Mouse (Mus musculus) limb, embryonic 12.5 days (tissue): ENCODE data around the gene Cdk14. TPM values are rescaled to one million over a fixed set of nuclear protein-coding genes. Genes with fewer than 3 reads are reported as not detected.

Source experiments
- ATAC-seq: fragments of 200-750 bp; cut with Nextera tagmentation; 2 replicates; pipeline ENCODE4 v1.8.0; 2017; ENCODE audit warnings: low read depth, moderate TSS enrichment; ENCODE audit not compliant: insufficient number of reproducible peaks, insufficient read depth, low FRiP score, low TSS enrichment
- H3K27ac ChIP-seq: fragments of 300-500 bp; sonication (generic); 2 replicates; pipeline ENCODE4 v1.5.1; 2016; ENCODE audit warnings: mild to moderate bottlenecking, moderate library complexity
- H3K27me3 ChIP-seq: fragments of 300-500 bp; sonication (generic); 2 replicates; pipeline ENCODE4 v1.6.1; 2016; ENCODE audit warnings: mild to moderate bottlenecking, moderate library complexity
- H3K36me3 ChIP-seq: fragments of 300-500 bp; sonication (generic); 2 replicates; pipeline ENCODE4 v1.6.1; 2016; ENCODE audit warnings: mild to moderate bottlenecking, moderate library complexity
- H3K4me1 ChIP-seq: fragments of 300-500 bp; sonication (generic); replicated peaks from 2 replicates; pipeline ENCODE4 v1.6.1; 2016
- H3K4me2 ChIP-seq: fragments of 300-500 bp; sonication (generic); 2 replicates; pipeline ENCODE4 v1.6.1; 2016; ENCODE audit warnings: mild to moderate bottlenecking, moderate library complexity
- H3K4me3 ChIP-seq: fragments of 300-500 bp; sonication (generic); replicated peaks from 2 replicates; pipeline ENCODE4 v1.5.1; 2016; ENCODE audit warnings: mild to moderate bottlenecking
- H3K9ac ChIP-seq: fragments of 300-500 bp; sonication (generic); replicated peaks from 2 replicates; pipeline ENCODE4 v1.6.1; 2016; ENCODE audit warnings: mild to moderate bottlenecking, moderate library complexity
- H3K9me3 ChIP-seq: fragments of 300-500 bp; sonication (generic); 2 replicates; pipeline ENCODE4 v1.6.1; 2016; ENCODE audit warnings: mild to moderate bottlenecking, moderate library complexity
- WGBS: fragments of 180-500 bp; shearing (Covaris S2); methylation state at CpG from one replicate; pipeline ENCODE4 v1.1.7; 2016; 5-methylcytosine and 5-hydroxymethylcytosine counted together
- polyA plus RNA-seq: library from polyadenylated mRNA; unstranded; fragments of >200 nt; fragmentation: Nextera tagmentation; extraction: Ambion mirVana; gene quantifications from 2 replicates; pipeline ENCODE4 v1.2.1, GENCODE M21; 2016

Gene Cdk14
- 25.7 and 27.6 TPM in 2 replicates for polyA plus RNA-seq

DNA sequence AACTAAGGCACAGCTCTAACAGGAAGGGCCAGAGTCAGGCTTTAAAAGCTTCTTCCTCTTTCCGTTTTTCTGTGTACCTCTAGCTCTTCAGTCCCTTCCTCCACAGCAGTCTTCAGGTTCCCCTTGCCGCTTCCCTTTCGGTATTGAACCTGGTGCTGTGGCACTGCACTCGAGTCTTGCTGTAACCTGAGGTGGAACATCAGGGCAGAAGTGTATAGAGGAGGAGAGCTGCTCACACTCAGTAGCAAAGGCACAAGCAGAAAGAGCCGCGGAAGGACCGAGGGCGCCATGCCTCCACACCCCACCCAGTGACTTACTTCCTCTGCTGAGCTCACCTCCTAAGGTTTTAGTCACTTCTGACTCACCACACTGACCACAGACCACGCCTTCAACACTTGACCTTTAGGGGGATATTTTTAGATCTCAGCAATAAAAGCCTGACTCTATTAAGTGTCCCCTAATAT, at the start of gene Cdk14:
Cdk14 (minus strand) TSS at position 321 of the 464 bp plus-strand sequence.
- 90% methylated on average over 9 of the region's 9 CpGs for WGBS
- H3K4me2 ChIP-seq: no peak within 1 kb of the TSS

DNA sequence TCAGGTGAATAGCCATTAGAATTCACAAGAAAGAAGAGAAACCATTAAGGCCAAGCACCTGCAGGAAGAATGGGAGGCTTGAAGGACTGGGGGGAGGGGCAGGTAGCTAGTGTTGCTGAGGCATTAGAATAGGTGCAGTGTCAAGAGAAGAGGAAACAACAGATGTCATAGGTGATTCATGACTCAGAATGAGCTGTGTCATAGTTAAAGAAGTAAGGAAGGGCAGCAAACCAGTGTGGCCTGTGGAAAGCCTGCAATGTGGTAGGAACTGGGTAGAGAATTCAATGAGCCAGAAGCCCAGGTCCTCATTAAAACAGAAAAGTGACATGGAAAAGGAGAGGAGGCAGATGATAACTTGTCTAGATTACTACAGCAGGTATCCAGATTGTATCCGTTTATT, 45.1 kb upstream of the Cdk14 start:
- no peak overlapping the region for H3K4me2 ChIP-seq
- no peaks in the 10 kb centered on the region for H3K9me3 ChIP-seq
- 60% methylated on average over 1 of the region's 1 CpGs for WGBS
- no peak overlapping the region for H3K4me3 ChIP-seq
- no peak for ATAC-seq
- no peak overlapping the region for H3K27ac ChIP-seq
- no peaks in the 10 kb centered on the region for H3K27me3 ChIP-seq
- H3K36me3 ChIP-seq: no peaks in the 10 kb centered on the region
- no peaks in the 10 kb centered on the region for H3K4me1 ChIP-seq
- no peak overlapping the region for H3K9ac ChIP-seq

More for the DNA sequence above, at the start of gene Cdk14:
- no peak within 1 kb of the TSS for H3K4me3 ChIP-seq
- no peak for ATAC-seq
- H3K36me3 ChIP-seq: no peaks in the 10 kb centered on the region
- no peaks in the 10 kb centered on the region for H3K27me3 ChIP-seq
- 0 out of 2 replicates have a peak, but pooled peaks cover 5% of the 10 kb centered on the region for H3K9me3 ChIP-seq
- H3K27ac ChIP-seq: no peak within 1 kb of the TSS
- H3K9ac ChIP-seq: no peak within 1 kb of the TSS
- H3K4me1 ChIP-seq: no peaks in the 10 kb centered on the region

DNA sequence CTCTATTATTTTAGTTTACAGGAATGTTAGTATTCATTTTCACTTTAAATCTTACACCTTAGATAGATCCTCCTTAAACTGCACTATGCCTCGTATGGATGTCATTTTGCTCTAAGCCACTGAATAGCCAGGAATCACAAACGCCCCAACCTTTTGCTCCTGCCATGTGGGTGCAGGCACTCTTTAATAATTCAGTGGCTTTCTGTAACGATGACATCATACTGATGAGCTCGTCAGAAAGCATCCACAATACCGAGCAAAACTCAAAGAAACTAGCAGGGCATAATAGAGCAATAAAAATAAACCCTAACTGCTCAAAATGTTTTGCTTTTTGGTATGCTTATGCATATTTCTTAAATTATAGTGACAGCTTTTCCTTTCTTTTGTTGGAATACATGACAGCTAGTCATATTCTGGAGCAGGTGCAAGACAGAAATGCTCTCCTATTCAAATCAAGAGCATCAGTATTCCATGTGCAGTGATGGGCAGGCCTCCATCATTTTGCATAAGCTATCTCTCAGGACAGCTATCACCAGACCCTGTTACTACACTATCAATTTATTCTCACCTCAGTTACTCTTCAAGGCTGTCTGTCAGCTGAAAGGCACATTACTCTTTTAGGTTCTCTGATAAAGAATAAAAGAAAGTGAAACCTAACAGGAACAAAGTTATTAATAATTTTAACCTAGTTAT, 11.8 kb upstream of the Cdk14 start:
- Histone ChIP-seq H3K27me3 (no peaks in the 10 kb centered on the region), H3K4me2 (no peak overlapping the region), H3K4me1 (no peaks in the 10 kb centered on the region), H3K9ac (no peak overlapping the region), H3K4me3 (no peak overlapping the region), H3K27ac (no peak overlapping the region), H3K9me3 (no peaks in the 10 kb centered on the region), H3K36me3 (no peaks in the 10 kb centered on the region)
- ATAC-seq: no peak
- WGBS: 71% methylated on average over 5 of the region's 5 CpGs

GRCm38 (mm10) chr5:5423723-5424171, 3.6 kb upstream of the Cdk14 start:
- WGBS: 62% methylated on average over 6 of the region's 6 CpGs

GRCm38 (mm10) chr5:5423081-5423480, 3.0 kb upstream of the Cdk14 start:
- Histone ChIP-seq H3K27ac (no peak overlapping the region), H3K9me3 (0 out of 2 replicates have a peak, but pooled peaks cover 5% of the 10 kb centered on the region), H3K4me2 (no peak overlapping the region), H3K36me3 (no peaks in the 10 kb centered on the region), H3K9ac (no peak overlapping the region), H3K4me3 (no peak overlapping the region), H3K4me1 (no peaks in the 10 kb centered on the region), H3K27me3 (no peaks in the 10 kb centered on the region)
- WGBS: 98% methylated on average over 4 of the region's 4 CpGs
- no peak for ATAC-seq

More at GRCm38 (mm10) chr5:5423723-5424171, 3.6 kb upstream of the Cdk14 start:
- Histone ChIP-seq H3K4me3 (no peak overlapping the region), H3K4me2 (no peak overlapping the region), H3K36me3 (no peaks in the 10 kb centered on the region), H3K27ac (no peak overlapping the region), H3K9me3 (0 out of 2 replicates have a peak, but pooled peaks cover 5% of the 10 kb centered on the region), H3K9ac (no peak overlapping the region), H3K27me3 (no peaks in the 10 kb centered on the region), H3K4me1 (no peaks in the 10 kb centered on the region)
- ATAC-seq: peak; percentile 20; the same call in 1 of the 2 replicates

GRCm38 (mm10) chr5:5421439-5421838, 1.3 kb upstream of the Cdk14 start:
- H3K4me2 ChIP-seq: no peak overlapping the region
- no peak overlapping the region for H3K27ac ChIP-seq
- no peak for ATAC-seq
- 0 out of 2 replicates have a peak, but pooled peaks cover 5% of the 10 kb centered on the region for H3K9me3 ChIP-seq
- no peaks in the 10 kb centered on the region for H3K36me3 ChIP-seq
- 88% methylated on average over 2 of the region's 2 CpGs for WGBS
- H3K4me3 ChIP-seq: no peak overlapping the region
- no peak overlapping the region for H3K9ac ChIP-seq
- H3K27me3 ChIP-seq: no peaks in the 10 kb centered on the region
- no peaks in the 10 kb centered on the region for H3K4me1 ChIP-seq

DNA sequence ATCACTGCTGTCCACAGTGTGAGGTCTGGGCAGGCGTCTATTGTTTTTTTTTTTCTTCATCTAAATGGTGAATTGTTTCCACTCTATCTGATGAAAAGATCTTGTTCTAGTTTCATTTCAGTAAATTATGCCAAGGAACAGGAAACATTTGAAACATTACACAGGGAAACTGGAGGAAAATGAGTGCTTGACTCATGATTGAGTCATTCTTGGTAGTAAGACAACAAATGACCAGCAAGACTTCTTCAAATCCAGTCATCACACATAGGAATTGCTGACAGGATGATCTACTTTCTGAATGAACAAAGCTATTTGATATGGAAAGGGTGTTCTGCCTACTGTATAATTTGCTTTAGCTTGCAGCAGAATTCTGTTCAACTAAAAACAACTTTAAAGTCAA, 859 bp downstream of the Cdk14 start:
- no peak for ATAC-seq
- no peaks in the 10 kb centered on the region for H3K27me3 ChIP-seq
- no peak overlapping the region for H3K27ac ChIP-seq
- H3K4me3 ChIP-seq: no peak overlapping the region
- H3K9ac ChIP-seq: no peak overlapping the region
- H3K4me1 ChIP-seq: no peaks in the 10 kb centered on the region
- no peaks in the 10 kb centered on the region for H3K36me3 ChIP-seq
- no peak overlapping the region for H3K4me2 ChIP-seq
- WGBS: 83% methylated on average over 1 of the region's 1 CpGs
- 0 out of 2 replicates have a peak, but pooled peaks cover 5% of the 10 kb centered on the region for H3K9me3 ChIP-seq

- no peaks in the 10 kb centered on the region for H3K9me3 ChIP-seq
Measured at GRCm38 (mm10) chr5:5414835-5415234, 5.3 kb downstream of the Cdk14 start.

DNA sequence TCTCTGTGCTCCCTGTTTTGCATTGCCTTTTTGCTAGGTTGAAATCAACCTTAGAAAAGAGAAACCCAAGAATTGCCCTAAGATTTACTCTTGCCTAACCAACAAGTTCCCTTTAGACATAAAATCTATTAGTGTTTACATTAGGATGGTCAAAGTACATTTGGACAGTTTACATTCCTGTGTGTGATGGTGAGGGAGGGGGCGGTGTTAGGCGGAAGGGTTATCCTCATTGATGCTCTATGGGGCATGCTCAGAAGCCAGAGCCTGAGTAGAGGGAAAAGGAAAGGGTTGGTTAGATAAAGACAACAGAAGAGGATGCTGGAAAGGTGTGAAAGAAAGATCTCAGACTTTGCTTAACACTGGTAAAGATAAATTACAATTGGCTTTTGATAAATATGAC, 8.2 kb downstream of the Cdk14 start:
- WGBS: 92% methylated on average over 2 of the region's 2 CpGs
- ATAC-seq: no peak

More at GRCm38 (mm10) chr5:5414835-5415234, 5.3 kb downstream of the Cdk14 start:
- Histone ChIP-seq H3K9ac (no peak overlapping the region), H3K27ac (no peak overlapping the region), H3K36me3 (no peaks in the 10 kb centered on the region), H3K27me3 (no peaks in the 10 kb centered on the region), H3K4me2 (no peak overlapping the region), H3K4me1 (no peaks in the 10 kb centered on the region), H3K4me3 (no peak overlapping the region)
- 87% methylated on average over 3 of the region's 3 CpGs for WGBS
- ATAC-seq: no peak

GRCm38 (mm10) chr5:5401986-5402385, 18.1 kb downstream of the Cdk14 start:
- H3K27ac ChIP-seq: no peak overlapping the region
- no peak for ATAC-seq
- H3K9ac ChIP-seq: no peak overlapping the region
- H3K36me3 ChIP-seq: no peaks in the 10 kb centered on the region
- H3K4me1 ChIP-seq: no peaks in the 10 kb centered on the region
- no peaks in the 10 kb centered on the region for H3K27me3 ChIP-seq
- no peaks in the 10 kb centered on the region for H3K9me3 ChIP-seq
- WGBS: 84% methylated on average over 4 of the region's 4 CpGs
- H3K4me2 ChIP-seq: no peak overlapping the region
- H3K4me3 ChIP-seq: no peak overlapping the region

More for the DNA sequence above, 8.2 kb downstream of the Cdk14 start:
- no peaks in the 10 kb centered on the region for H3K36me3 ChIP-seq
- H3K4me1 ChIP-seq: no peaks in the 10 kb centered on the region
- H3K27ac ChIP-seq: no peak overlapping the region
- H3K4me2 ChIP-seq: no peak overlapping the region
- H3K9ac ChIP-seq: no peak overlapping the region
- no peaks in the 10 kb centered on the region for H3K27me3 ChIP-seq
- H3K9me3 ChIP-seq: no peaks in the 10 kb centered on the region
- no peak overlapping the region for H3K4me3 ChIP-seq

DNA sequence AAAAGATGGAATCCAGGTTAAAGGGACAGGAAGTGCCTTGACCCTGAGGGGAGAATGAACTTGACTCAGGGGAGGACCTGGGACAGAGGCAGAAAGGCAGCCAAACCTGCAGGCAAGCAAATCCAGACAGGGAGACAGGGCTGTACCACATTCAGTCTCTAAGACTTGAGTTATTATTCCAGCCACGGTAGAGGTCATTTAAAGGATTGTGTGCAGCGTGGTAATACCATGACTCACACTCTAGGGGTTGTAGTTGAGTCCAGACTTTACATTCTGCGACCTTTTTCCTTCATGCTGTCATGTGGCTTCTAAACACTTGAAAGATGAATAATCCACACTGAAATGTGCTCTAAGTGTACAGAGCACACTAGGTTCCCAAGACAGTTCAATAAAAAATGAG, 27.3 kb downstream of the Cdk14 start:
- Histone ChIP-seq H3K27ac (no peak overlapping the region), H3K36me3 (no peaks in the 10 kb centered on the region), H3K9me3 (no peaks in the 10 kb centered on the region), H3K4me3 (no peak overlapping the region), H3K9ac (no peak overlapping the region), H3K27me3 (no peaks in the 10 kb centered on the region; the same call in 1 of the 2 replicates), H3K4me2 (no peak overlapping the region), H3K4me1 (no peaks in the 10 kb centered on the region)
- WGBS: 55% methylated on average over 3 of the region's 3 CpGs
- ATAC-seq: no peak
